Mouse (Mus musculus) hindbrain, embryonic 12.5 days (tissue): ENCODE results near the gene Stx3. TPM values are rescaled to one million over a fixed set of nuclear protein-coding genes. Genes with fewer than 3 reads are reported as not detected.

Experiments
- ATAC-seq: fragments of 200-750 bp; cut with Nextera tagmentation; 2 replicates; pipeline ENCODE4 v1.8.0; 2017; ENCODE audit warnings: moderate TSS enrichment; ENCODE audit not compliant: low FRiP score
- H3K27ac ChIP-seq: fragments of 300-500 bp; sonication (generic); 2 replicates; pipeline ENCODE4 v1.5.1; 2016; ENCODE audit warnings: mild to moderate bottlenecking
- H3K27me3 ChIP-seq: fragments of 300-500 bp; sonication (generic); 2 replicates; pipeline ENCODE4 v1.6.1; 2016; ENCODE audit warnings: mild to moderate bottlenecking
- H3K36me3 ChIP-seq: fragments of 300-500 bp; sonication (generic); 2 replicates; pipeline ENCODE4 v1.6.1; 2016; ENCODE audit warnings: mild to moderate bottlenecking
- H3K4me1 ChIP-seq: fragments of 300-500 bp; sonication (generic); 2 replicates; pipeline ENCODE4 v1.6.1; 2016
- H3K4me2 ChIP-seq: fragments of 300-500 bp; sonication (generic); replicated peaks from 2 replicates; pipeline ENCODE4 v1.6.1; 2016; ENCODE audit warnings: mild to moderate bottlenecking
- H3K4me3 ChIP-seq: fragments of 300-500 bp; sonication (generic); 2 replicates; pipeline ENCODE4 v1.5.1; 2016; ENCODE audit warnings: mild to moderate bottlenecking
- H3K9ac ChIP-seq: fragments of 300-500 bp; sonication (generic); 2 replicates; pipeline ENCODE4 v1.6.1; 2016; ENCODE audit warnings: mild to moderate bottlenecking, moderate library complexity
- H3K9me3 ChIP-seq: fragments of 300-500 bp; sonication (generic); replicated peaks from 2 replicates; pipeline ENCODE4 v1.6.1; 2016; ENCODE audit warnings: mild to moderate bottlenecking
- WGBS: fragments of 180-500 bp; shearing (Covaris S2); methylation state at CpG from one replicate; pipeline ENCODE4 v1.1.7; 2016; 5-methylcytosine and 5-hydroxymethylcytosine counted together
- polyA plus RNA-seq: library from polyadenylated mRNA; unstranded; fragments of >200 nt; fragmentation: Nextera tagmentation; extraction: Ambion mirVana; gene quantifications from 2 replicates; pipeline ENCODE4 v1.2.1, GENCODE M21; 2016

Gene Stx3
- polyA plus RNA-seq, 1 experiment from 2014 or later, result 8.6 TPM

DNA sequence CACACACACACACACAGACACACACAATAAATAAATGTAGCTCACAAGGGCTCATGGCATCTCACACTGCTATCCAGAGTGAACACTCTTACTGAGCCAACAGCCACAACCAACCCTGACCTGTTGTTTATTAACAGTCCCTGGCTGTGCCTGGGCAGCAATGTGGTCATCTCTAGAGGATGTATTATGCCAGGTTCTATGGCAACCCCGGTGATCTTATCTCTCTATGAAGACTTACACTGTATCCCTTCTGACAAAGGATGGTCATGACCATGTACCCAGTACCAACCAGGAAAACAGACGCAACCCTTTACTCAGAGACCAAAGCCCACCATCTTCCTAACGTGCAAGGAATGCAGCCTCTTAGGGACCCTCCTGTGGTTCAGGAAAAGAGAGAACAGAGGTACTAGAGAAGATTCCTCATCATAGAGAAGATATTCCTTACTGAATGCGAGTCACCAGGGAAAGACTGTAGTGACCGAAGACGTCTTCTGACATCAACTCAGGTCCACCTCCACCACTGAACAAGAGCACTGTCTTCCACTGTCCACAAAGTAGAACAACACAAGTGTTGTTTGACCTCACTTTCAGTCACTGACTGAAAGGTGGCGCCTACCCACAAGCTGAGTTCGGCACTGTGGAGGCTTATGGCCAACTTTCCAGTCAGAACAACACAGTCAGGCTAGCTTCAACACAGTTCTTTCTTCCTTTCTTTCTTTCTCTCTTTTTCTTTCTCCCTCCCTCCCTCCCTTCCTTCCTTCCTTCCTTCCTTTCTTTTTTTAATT, 18.5 kb downstream of the Stx3 start:
- no peaks in the 10 kb centered on the region for H3K36me3 ChIP-seq
- no peaks in the 10 kb centered on the region for H3K9me3 ChIP-seq
- no peak overlapping the region for H3K27ac ChIP-seq
- H3K9ac ChIP-seq, result no peak overlapping the region
- whole genome bisulfite sequencing, result 80% methylated on average over 8 of the region's 8 CpGs
- H3K4me1 ChIP-seq, result no peaks in the 10 kb centered on the region
- no peak overlapping the region for H3K4me3 ChIP-seq
- H3K4me2 ChIP-seq, result no peak overlapping the region
- no peaks in the 10 kb centered on the region for H3K27me3 ChIP-seq
- no peak for ATAC-seq

DNA sequence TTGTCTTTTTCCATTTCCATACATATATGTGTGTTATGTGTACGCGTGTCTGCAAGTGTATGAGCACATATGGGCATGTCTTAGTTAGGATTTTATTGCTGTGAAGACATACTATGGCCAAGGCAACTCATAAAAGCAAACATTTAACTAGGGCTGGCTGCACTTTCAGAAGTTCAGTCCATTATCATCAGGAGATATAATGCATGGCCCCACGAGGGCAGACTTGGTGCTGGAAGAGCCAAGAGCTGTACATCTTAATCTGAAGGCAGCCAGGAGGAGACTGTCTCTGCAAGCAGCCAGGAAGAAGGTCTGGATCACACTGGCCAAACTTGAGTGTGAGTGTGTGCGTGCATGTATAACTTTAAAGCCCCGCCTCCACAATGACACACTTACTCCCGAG, 24.8 kb downstream of the Stx3 start:
- Histone ChIP-seq H3K4me2 (no peak overlapping the region), H3K9me3 (no peaks in the 10 kb centered on the region), H3K36me3 (no peaks in the 10 kb centered on the region), H3K27ac (no peak overlapping the region), H3K4me3 (no peak overlapping the region), H3K27me3 (no peaks in the 10 kb centered on the region), H3K9ac (no peak overlapping the region), H3K4me1 (no peaks in the 10 kb centered on the region)
- ATAC-seq, result no peak
- WGBS, result 90% methylated on average over 6 of the region's 6 CpGs

DNA sequence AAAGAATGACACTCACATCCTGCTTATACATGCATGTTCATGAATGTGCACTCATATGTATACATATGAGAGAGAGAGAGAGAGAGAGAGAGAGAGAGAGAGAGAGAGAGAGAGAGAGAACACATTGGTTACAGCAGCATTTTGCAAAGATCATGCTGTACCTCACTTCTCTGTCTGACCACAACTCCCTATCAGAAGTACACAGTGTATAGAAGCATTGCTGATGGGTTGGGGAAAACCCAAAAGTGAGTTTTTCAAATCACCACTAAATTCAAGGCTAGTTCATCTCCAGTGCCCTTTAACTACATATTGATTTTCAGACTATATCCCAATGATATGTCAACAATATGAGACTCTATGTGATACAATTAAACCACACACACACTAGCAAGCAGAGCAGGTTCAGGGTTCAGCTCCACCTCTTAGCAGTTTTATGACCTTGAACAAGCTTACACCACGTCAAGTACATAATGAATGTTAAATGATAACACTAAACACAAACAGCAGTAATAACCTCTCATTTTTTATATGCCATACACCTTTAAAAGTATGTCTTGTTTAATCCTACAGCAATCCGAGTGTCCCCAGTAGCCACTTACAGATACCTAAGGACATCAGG, 25.4 kb downstream of the Stx3 start:
- Histone ChIP-seq H3K4me2 (no peak overlapping the region), H3K4me3 (no peak overlapping the region), H3K4me1 (no peaks in the 10 kb centered on the region), H3K27ac (no peak overlapping the region), H3K36me3 (no peaks in the 10 kb centered on the region), H3K9ac (no peak overlapping the region), H3K27me3 (no peaks in the 10 kb centered on the region), H3K9me3 (no peaks in the 10 kb centered on the region)
- 79% methylated on average over 2 of the region's 2 CpGs for WGBS
- no peak for ATAC-seq

DNA sequence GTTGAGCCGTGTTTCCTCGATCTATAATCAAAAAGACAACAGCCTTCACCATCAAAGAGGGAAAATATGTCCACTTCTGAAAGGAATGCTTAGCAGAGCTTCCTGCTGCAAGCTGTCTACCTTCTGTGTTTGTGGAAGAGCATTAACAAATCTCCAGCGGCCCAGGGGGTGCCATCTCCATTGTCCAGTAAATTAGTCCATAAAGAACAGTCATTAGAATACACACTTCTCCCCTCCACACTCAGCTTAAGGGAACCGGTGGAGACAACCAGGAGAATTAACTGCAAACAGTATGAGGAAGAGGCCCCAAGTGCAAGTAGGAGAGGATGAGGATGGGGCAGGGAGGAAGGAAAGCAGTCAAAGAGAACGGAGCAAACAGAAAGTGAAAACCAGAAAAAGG, 27.4 kb downstream of the Stx3 start:
- ATAC-seq, result no peak
- Histone ChIP-seq H3K27me3 (no peaks in the 10 kb centered on the region), H3K27ac (no peak overlapping the region), H3K9me3 (no peaks in the 10 kb centered on the region), H3K4me3 (no peak overlapping the region), H3K4me2 (no peak overlapping the region), H3K36me3 (no peaks in the 10 kb centered on the region), H3K4me1 (no peaks in the 10 kb centered on the region), H3K9ac (no peak overlapping the region)
- 84% methylated on average over 5 of the region's 5 CpGs for WGBS

DNA sequence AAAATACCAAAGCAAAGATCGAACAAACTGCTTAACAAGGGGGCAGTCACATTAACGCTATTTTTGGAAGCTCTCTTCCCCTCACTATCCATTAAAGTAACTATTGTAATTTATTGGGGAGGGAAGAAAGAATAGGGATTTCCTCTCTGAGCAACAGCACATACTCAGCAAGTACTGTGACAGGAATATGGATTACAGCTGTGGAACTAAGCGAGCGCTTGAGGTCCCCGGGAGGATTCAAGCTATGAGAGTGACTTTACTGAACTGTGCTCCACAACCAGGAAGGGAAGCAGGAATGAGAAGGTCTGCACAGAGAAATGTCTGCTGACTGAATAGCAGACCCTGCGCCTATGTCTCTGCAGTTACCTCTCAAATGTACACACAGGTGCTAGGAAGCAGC, 30.3 kb downstream of the Stx3 start:
- no peak for ATAC-seq
- Histone ChIP-seq H3K4me1 (no peaks in the 10 kb centered on the region), H3K27me3 (no peaks in the 10 kb centered on the region), H3K4me2 (no peak overlapping the region), H3K4me3 (no peak overlapping the region), H3K36me3 (no peaks in the 10 kb centered on the region), H3K9me3 (no peaks in the 10 kb centered on the region), H3K27ac (no peak overlapping the region), H3K9ac (no peak overlapping the region)
- WGBS, result 92% methylated on average over 6 of the region's 6 CpGs

DNA sequence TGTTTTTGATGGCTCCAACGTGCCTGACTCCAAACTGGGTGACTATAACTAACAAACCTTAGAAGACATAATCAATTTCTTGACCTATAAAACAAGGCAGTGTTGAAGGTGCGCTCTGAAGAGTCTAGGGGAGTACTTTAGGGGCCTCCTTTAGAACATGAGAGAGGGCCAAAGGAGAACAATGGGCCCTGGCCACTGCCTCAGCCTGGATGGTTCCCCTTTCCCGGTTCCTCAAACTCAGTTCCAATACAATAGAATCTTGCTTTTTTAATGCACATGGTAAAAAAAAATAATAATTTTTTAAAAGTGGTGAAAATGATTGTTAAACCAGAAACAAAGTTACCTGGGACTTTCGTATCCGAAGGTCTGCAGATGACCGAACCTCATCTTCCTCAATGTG, 31.4 kb downstream of the Stx3 start:
- H3K27ac ChIP-seq, result no peak overlapping the region
- no peak for ATAC-seq

DNA sequence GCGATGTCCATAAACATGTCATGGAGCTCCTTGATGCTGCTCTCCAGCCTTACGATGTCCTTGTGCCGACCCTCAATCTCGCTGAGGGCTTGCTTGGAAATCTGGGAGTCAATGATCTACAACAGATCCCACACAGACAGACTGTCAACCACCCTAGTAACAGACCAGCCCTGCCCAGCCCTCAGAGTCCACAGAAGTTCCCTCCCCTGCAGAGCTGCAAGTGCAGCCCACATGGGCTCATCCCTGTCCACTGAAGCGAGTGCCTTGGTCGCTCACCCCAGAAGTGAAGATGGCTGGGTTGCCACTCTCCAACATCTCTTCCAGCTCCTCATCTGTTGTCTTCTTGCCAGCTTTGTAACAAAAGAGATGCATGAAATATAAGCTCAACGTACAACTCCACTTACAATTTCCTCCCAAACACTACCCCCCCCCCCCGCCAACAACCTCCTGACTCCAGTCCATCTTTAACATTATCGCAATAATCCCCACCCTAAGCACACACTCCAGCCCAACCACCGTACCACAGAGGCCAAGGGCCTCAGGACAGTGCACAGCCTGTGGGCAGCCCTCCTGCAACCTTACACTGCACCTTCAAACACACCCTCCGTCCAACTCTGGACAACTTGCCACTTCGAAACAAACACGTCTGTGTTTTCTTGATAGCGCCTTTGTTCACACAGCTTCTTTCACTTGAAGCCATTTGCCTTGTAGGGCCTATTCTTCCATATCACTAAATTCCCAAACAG, 33.6 kb downstream of the Stx3 start:
- H3K36me3 ChIP-seq, result no peaks in the 10 kb centered on the region
- no peaks in the 10 kb centered on the region for H3K4me1 ChIP-seq
- no peak overlapping the region for H3K4me2 ChIP-seq
- WGBS, result 90% methylated on average over 14 of the region's 14 CpGs
- no peak for ATAC-seq
- H3K9ac ChIP-seq, result no peak overlapping the region
- no peak overlapping the region for H3K27ac ChIP-seq
- H3K4me3 ChIP-seq, result no peak overlapping the region
- H3K9me3 ChIP-seq, result no peaks in the 10 kb centered on the region
- H3K27me3 ChIP-seq, result no peaks in the 10 kb centered on the region

More for the DNA sequence above, 31.4 kb downstream of the Stx3 start:
- no peaks in the 10 kb centered on the region for H3K27me3 ChIP-seq
- WGBS, result 89% methylated on average over 6 of the region's 6 CpGs
- no peak overlapping the region for H3K4me2 ChIP-seq
- no peaks in the 10 kb centered on the region for H3K36me3 ChIP-seq
- no peaks in the 10 kb centered on the region for H3K4me1 ChIP-seq
- no peaks in the 10 kb centered on the region for H3K9me3 ChIP-seq
- H3K9ac ChIP-seq, result no peak overlapping the region
- no peak overlapping the region for H3K4me3 ChIP-seq

DNA sequence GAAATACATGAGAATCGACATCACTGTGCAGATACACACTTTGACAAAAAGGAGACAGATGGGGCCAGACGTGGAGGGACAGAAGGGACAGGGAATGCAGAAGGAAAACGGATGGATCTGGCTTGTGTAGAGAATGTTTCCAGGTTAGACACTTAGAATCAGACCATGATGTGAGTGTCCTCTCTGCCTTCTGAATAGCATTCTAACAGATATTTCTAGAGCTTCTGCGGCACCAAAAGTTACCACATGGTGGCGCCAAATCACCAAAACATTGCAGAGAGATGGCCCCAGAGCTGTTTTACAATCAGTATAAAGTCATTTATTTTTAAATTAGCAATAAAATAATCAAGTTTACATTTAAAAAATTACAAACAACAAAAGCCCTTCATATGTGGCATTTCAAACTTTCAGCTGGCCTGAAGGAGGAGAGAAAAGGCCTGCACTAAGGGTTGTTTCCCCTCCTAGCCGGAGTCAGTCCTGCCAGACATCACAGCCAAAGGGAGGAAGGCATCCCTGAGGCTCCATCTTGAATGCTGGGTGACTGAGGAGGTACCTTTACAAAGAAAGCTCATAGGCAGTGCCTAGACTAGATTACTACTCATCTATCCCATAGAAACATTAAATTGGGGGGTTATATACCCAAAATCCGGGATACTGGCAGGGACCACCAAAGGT, 41.9 kb downstream of the Stx3 start:
- WGBS, result 68% methylated on average over 7 of the region's 7 CpGs
- H3K27me3 ChIP-seq, result no peaks in the 10 kb centered on the region
- H3K9ac ChIP-seq, result no peak overlapping the region
- H3K4me1 ChIP-seq, result no peaks in the 10 kb centered on the region
- H3K4me3 ChIP-seq, result no peak overlapping the region
- H3K36me3 ChIP-seq, result peaks cover 25% of the 10 kb centered on the region
- peak; percentile 52 for ATAC-seq
- H3K4me2 ChIP-seq, result no peak overlapping the region
- no peak overlapping the region for H3K27ac ChIP-seq
- no peaks in the 10 kb centered on the region for H3K9me3 ChIP-seq

DNA sequence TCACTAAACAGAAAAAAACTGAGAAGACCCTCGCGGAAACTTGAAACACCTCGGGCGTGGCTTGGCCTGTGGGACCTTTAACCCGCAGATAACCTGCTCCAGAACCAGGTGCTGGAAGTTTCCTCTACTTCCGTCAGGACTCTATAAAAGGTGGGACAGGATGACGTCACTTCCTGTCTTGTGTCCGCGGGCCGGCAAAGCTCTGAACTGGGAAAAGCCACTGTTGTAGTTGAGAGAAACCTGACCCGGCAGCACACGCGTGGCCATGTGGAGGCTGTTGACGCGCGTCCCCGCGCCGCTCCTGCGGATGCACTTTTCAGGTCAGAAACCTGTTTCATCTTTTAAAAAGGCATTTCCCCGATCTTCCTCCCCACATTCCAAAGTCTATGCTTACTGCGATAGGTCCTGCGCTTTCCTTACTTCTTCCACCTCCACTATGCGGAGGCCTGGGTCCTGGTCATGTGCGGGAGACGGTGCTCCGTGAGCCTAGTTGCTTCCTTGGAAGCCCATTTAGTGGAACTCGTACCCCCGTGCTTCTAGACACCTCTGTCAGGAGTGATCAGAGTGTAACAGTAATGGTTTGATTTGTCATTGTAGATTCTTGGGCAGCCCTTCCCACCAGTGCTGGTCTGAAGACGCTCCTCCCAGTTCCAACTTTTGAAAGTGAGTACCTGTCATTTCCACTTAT, 48.9 kb downstream of the Stx3 start, which contains the start of gene Mrpl16:
Gene Mrpl16 (plus strand): TSS at position 187 of the 688 bp plus-strand sequence.
- Histone ChIP-seq H3K4me3 (peak within 1 kb of the TSS; percentile 68), H3K27me3 (no peaks in the 10 kb centered on the region), H3K27ac (no peak within 1 kb of the TSS), H3K4me1 (peaks cover 7% of the 10 kb centered on the region), H3K9ac (peak within 1 kb of the TSS; percentile 70), H3K9me3 (no peaks in the 10 kb centered on the region), H3K4me2 (peak within 1 kb of the TSS; percentile 80), H3K36me3 (peaks cover 21% of the 10 kb centered on the region)
- peak; percentile 93 for ATAC-seq
- WGBS, result under 1% methylated on average over 30 of the region's 30 CpGs

DNA sequence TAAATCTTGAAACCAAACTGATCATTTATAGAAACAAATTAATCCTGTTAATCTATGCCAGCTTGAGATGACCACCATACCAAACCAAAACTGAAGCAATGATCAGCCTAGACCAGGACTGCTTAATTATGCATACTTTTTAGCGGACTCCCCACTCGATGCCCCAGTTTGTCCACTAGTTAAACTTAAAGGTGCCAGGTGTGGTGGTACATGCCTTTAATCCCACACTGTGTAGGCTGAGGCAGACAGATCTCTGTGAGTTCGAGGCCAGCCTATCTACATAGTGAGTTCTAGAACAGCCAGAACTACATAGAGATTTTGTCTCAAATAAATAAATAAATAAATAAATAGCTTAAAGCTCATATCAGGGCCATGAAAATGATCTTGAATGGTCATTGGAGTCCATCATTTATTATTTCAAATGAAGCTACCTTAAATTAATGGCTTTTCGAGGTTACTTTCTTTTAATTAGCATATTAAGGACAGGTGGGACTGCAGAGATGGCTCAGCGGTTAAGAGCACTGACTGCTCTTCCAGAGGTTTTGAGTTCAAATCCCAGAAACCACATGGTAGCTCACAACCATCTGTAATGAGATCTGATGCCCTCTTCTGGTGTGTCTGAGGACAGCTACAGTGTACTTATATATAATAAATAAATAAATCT, 49.8 kb downstream of the Stx3 start:
- peaks cover 11% of the 10 kb centered on the region for H3K36me3 ChIP-seq
- H3K9me3 ChIP-seq, result no peaks in the 10 kb centered on the region
- ATAC-seq, result 0 out of 2 replicates have a peak, but pooled peaks have one; percentile 7
- H3K27ac ChIP-seq, result no peak overlapping the region
- no peak overlapping the region for H3K4me3 ChIP-seq
- H3K9ac ChIP-seq, result no peak overlapping the region
- 90% methylated on average over 5 of the region's 5 CpGs for WGBS
- peak overlapping the region; percentile 80 for H3K4me2 ChIP-seq
- no peaks in the 10 kb centered on the region for H3K27me3 ChIP-seq
- H3K4me1 ChIP-seq, result peaks cover 7% of the 10 kb centered on the region

DNA sequence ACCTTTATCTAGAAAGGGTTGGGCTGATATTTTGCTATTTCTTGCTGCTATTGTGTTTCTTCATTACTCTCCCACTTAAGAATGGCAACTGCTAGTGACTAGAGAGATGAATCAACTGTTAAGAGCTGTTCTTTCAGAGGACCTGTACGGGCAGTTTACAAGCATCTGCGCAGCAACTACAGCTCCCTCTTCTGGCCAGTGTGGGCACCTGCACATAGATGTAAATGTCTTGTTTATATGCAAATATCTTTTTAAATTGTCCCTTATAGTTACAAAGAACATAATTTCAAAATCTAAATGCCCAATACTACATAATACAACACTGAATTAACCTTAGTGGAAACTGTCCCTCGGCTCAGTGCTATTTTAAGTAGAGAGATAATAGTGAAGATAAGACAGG, 51.0 kb downstream of the Stx3 start:
- Histone ChIP-seq H3K4me2 (no peak overlapping the region), H3K4me1 (peaks cover 7% of the 10 kb centered on the region), H3K36me3 (0 out of 2 replicates have a peak, but pooled peaks cover 3% of the 10 kb centered on the region), H3K27me3 (no peaks in the 10 kb centered on the region), H3K9ac (no peak overlapping the region), H3K9me3 (no peaks in the 10 kb centered on the region), H3K4me3 (no peak overlapping the region), H3K27ac (no peak overlapping the region)
- ATAC-seq, result no peak
- WGBS, result 19% methylated on average over 3 of the region's 3 CpGs
